8 mouse cellular contexts compared by ENCODE assay signal in genomic region chr9:72662691-72663533, GRCm38 (mm10). TPM values are rescaled to one million over a fixed set of nuclear protein-coding genes. Genes with fewer than 3 reads are reported as not detected.
A peak's percentile ranks its signal among the peaks of the same experiment; 100 is the strongest.
DNase-seq lines count a peak whose midpoint lies in the region; ATAC-seq and TF ChIP-seq lines count a peak whose summit lies in the region.

No protein-coding gene starts in this region.

- peaks cover 45% of the 10 kb centered on the region for H3K4me1 ChIP-seq in embryonic facial prominence, embryonic 13.5 days
- peaks cover 16% of the 10 kb centered on the region for H3K4me1 ChIP-seq in kidney, adult 2 months (ENCODE audit: control insufficient read depth, insufficient read depth, low read length)
- H3K4me1 ChIP-seq in limb, embryonic 13.5 days, result peaks cover 48% of the 10 kb centered on the region
- H3K4me1 ChIP-seq in midbrain, postnatal 0 days (ENCODE audit: insufficient read depth, low read length), result peaks cover 4% of the 10 kb centered on the region; the same call in 1 of the 2 replicates

- H3K9me3 ChIP-seq in embryonic facial prominence, embryonic 13.5 days, result no peaks in the 10 kb centered on the region
- no peaks in the 10 kb centered on the region for H3K9me3 ChIP-seq in limb, embryonic 13.5 days
- no peaks in the 10 kb centered on the region for H3K9me3 ChIP-seq in midbrain, postnatal 0 days (ENCODE audit: low read length)

- WGBS in embryonic facial prominence, embryonic 13.5 days, result under 1% methylated on average over 54 of the region's 55 CpGs
- WGBS in kidney, adult 2 months, result under 1% methylated on average over 55 of the region's 55 CpGs
- WGBS in limb, embryonic 13.5 days, result under 1% methylated on average over 49 of the region's 55 CpGs
- under 1% methylated on average over 53 of the region's 55 CpGs for WGBS in midbrain, postnatal 0 days

- DNase-seq in 3134 (ENCODE audit: extremely low read depth, insufficient read length, low spot score), result peak; percentile 82
- DNase-seq in adrenal gland, postnatal 25 days, result peak; percentile 75
- DNase-seq in heart, adult 18-20 months, result peak; percentile 89 to 90
- DNase-seq in kidney, adult 2 months, result peak; percentile 85
- DNase-seq in midbrain, postnatal 0 days (ENCODE audit: low spot score), result peak; percentile 91
- peak; percentile 69 to 84 for DNase-seq in spleen, postnatal 4 days (ENCODE audit: low spot score in 2 of 2)

- no peak for TF ChIP-seq POLR2A in kidney, adult 2 months (IDR thresholded peaks at IDR 0.05; ENCODE audit: low read depth, low read length)

- peaks cover 38% of the 10 kb centered on the region for H3K36me3 ChIP-seq in embryonic facial prominence, embryonic 13.5 days
- no peaks in the 10 kb centered on the region; the same call in 1 of the 2 replicates for H3K36me3 ChIP-seq in kidney, adult 2 months (ENCODE audit: control insufficient read depth, insufficient read depth, low read length)
- H3K36me3 ChIP-seq in limb, embryonic 13.5 days, result peaks cover 37% of the 10 kb centered on the region
- H3K36me3 ChIP-seq in midbrain, postnatal 0 days (ENCODE audit: insufficient read depth, low read length), result no peaks in the 10 kb centered on the region; the same call in 1 of the 2 replicates

- no peak for TF ChIP-seq CTCF in kidney, adult 2 months (conservative IDR thresholded peaks at IDR 0.05; ENCODE audit: insufficient read depth, insufficient read length, low read depth, low read length)
- no peak for TF ChIP-seq CTCF in midbrain, postnatal 0 days (IDR thresholded peaks at IDR 0.05)

- peak overlapping the region; percentile 98 for H3K4me3 ChIP-seq in embryonic facial prominence, embryonic 13.5 days
- H3K4me3 ChIP-seq in kidney, adult 2 months (ENCODE audit: insufficient read depth, low read depth, low read length), result peak overlapping the region; percentile 94
- peak overlapping the region; percentile 80 for H3K4me3 ChIP-seq in limb, embryonic 13.5 days
- H3K4me3 ChIP-seq in midbrain, postnatal 0 days (ENCODE audit: low read depth, low read length), result peak overlapping the region; percentile 94

- H3K9ac ChIP-seq in embryonic facial prominence, embryonic 13.5 days, result peak overlapping the region; percentile 100
- peak overlapping the region; percentile 100 for H3K9ac ChIP-seq in limb, embryonic 13.5 days
- peak overlapping the region; percentile 99 for H3K9ac ChIP-seq in midbrain, postnatal 0 days (replicated peaks; ENCODE audit: low read length, poor library complexity, severe bottlenecking)

- H3K4me2 ChIP-seq in embryonic facial prominence, embryonic 13.5 days, result peak overlapping the region; percentile 90
- peak overlapping the region; percentile 97 for H3K4me2 ChIP-seq in limb, embryonic 13.5 days (replicated peaks)
- H3K4me2 ChIP-seq in midbrain, postnatal 0 days (ENCODE audit: low read depth, low read length, poor library complexity, severe bottlenecking), result peak overlapping the region; percentile 71

- H3K27ac ChIP-seq in embryonic facial prominence, embryonic 13.5 days, result peak overlapping the region; percentile 99
- peak overlapping the region; percentile 91 for H3K27ac ChIP-seq in kidney, adult 2 months (ENCODE audit: insufficient read depth, low read depth, low read length)
- peak overlapping the region; percentile 99 for H3K27ac ChIP-seq in limb, embryonic 13.5 days
- H3K27ac ChIP-seq in midbrain, postnatal 0 days (ENCODE audit: low read depth, low read length), result peak overlapping the region; percentile 99

- peak; percentile 68; the same call in 1 of the 2 replicates for ATAC-seq in embryonic facial prominence, embryonic 13.5 days (ENCODE audit: insufficient number of reproducible peaks, insufficient read depth, low FRiP score, low TSS enrichment, low read depth)
- peak; percentile 55 for ATAC-seq in limb, embryonic 13.5 days (ENCODE audit: low FRiP score, low read depth)
- ATAC-seq in midbrain, postnatal 0 days (ENCODE audit: low FRiP score), result peak; percentile 45

- no peaks in the 10 kb centered on the region for H3K27me3 ChIP-seq in embryonic facial prominence, embryonic 13.5 days
- no peaks in the 10 kb centered on the region for H3K27me3 ChIP-seq in kidney, adult 2 months (replicated peaks; ENCODE audit: control insufficient read depth, insufficient read depth, low read length)
- H3K27me3 ChIP-seq in limb, embryonic 13.5 days, result no peaks in the 10 kb centered on the region
- no peaks in the 10 kb centered on the region for H3K27me3 ChIP-seq in midbrain, postnatal 0 days (ENCODE audit: insufficient read depth, low read length)

RNA-seq across cellular contexts. Expression of gene Nedd4, which starts 0.8 kb away (rescaled TPM):
- total RNA-seq in adrenal gland, postnatal 25 days (2021), result 418 and 467 TPM in 2 replicates
- polyA plus RNA-seq in embryonic facial prominence, embryonic 13.5 days (2015; fragmentation: Nextera tagmentation; extraction: Ambion mirVana), result 659 and 711 TPM in 2 replicates
- total RNA-seq in heart, adult 18-20 months (2021), result 100 to 1,000 TPM; 343 to 345 TPM
- polyA plus RNA-seq in kidney, adult 2 months (2012; rRNA removed), result 104 and 118 TPM in 2 replicates
- 754 and 779 TPM in 2 replicates for polyA plus RNA-seq in limb, embryonic 13.5 days (2015; fragmentation: Nextera tagmentation; extraction: Ambion mirVana)
- total RNA-seq in midbrain, postnatal 0 days (2014; rRNA removed), result 432 and 533 TPM in 2 replicates
- polyA plus RNA-seq in midbrain, postnatal 0 days (2015; fragmentation: Nextera tagmentation; extraction: Ambion mirVana), result 276 and 321 TPM in 2 replicates

Comparison
In these comparisons a context has a peak if more than half of its experiments do, and no peak if none do; other contexts are left out.
1. Peak in every context shown above with its lines: DNase-seq, ATAC-seq, H3K4me3 ChIP-seq and H3K27ac ChIP-seq.